Mouse (Mus musculus) G1E (cell line): ENCODE data around the gene Vmn2r88. TPM values are rescaled to one million over a fixed set of nuclear protein-coding genes. Genes with fewer than 3 reads are reported as not detected.
"Not testable (repeated sequence)": the region's sequence is repeated elsewhere in the genome, so short reads cannot be mapped to it uniquely, and the experiment has no call there.

Experiments used
- ATAC-seq: 2 replicates; pipeline ENCODE4 v1.8.0; 2016; ENCODE audit warnings: mild to moderate bottlenecking; ENCODE audit not compliant: insufficient number of reproducible peaks, poor library complexity, low FRiP score, severe bottlenecking; ENCODE audit errors: extremely low read depth
- DNase-seq: peaks from one replicate; pipeline ENCODE4 v3.0.0; 2012; ENCODE audit warnings: low spot score
- H3K27me3 ChIP-seq: 2 replicates; pipeline ENCODE4 v1.6.1; 2012; ENCODE audit warnings: mild to moderate bottlenecking, low read length, inconsistent platforms; ENCODE audit not compliant: insufficient read depth
- H3K36me3 ChIP-seq: replicated peaks from 2 replicates; pipeline ENCODE3; 2012; ENCODE audit warnings: mild to moderate bottlenecking, inconsistent platforms
- H3K4me1 ChIP-seq: 2 replicates; pipeline ENCODE4 v1.6.1; 2012; ENCODE audit warnings: low read depth, low read length, inconsistent platforms, mixed read lengths; ENCODE audit not compliant: insufficient read depth
- H3K4me3 ChIP-seq: 2 replicates; pipeline ENCODE4 v1.5.1; 2012; ENCODE audit warnings: low read depth, mild to moderate bottlenecking, inconsistent platforms, low read length, moderate library complexity, mixed read lengths
- H3K9me3 ChIP-seq: replicated peaks from 2 replicates; pipeline ENCODE4 v1.6.1; 2012; ENCODE audit warnings: inconsistent platforms
- CTCF ChIP-seq: IDR thresholded peaks from 2 replicates; pipeline ENCODE4 v1.5.1; 2012; ENCODE audit warnings: low read depth, low read length, inconsistent platforms, mixed read lengths
- GATA1 ChIP-seq: IDR thresholded peaks from 2 replicates; pipeline ENCODE4 v1.6.1; 2012; ENCODE audit warnings: borderline replicate concordance, low read length, inconsistent platforms, mixed read lengths
- GATA2 ChIP-seq: IDR thresholded peaks from 2 replicates; pipeline ENCODE4 v1.6.1; 2012; ENCODE audit warnings: low read depth, low read length, inconsistent platforms, borderline replicate concordance
- POLR2AphosphoS5 ChIP-seq: IDR thresholded peaks from 2 replicates; pipeline ENCODE4 v1.6.1; 2012; ENCODE audit warnings: low read depth, low read length, inconsistent platforms; ENCODE audit not compliant: insufficient replicate concordance
- TAL1 ChIP-seq: conservative IDR thresholded peaks from 2 replicates; pipeline ENCODE4 v1.6.1; 2012; ENCODE audit warnings: low read depth, low read length, inconsistent platforms, mixed read lengths
- polyA plus RNA-seq: library from polyadenylated mRNA; stranded (reverse); fragments of >175 nt; gene quantifications from 2 replicates; pipeline ENCODE4 v1.2.3, GENCODE M21; 2012
- total RNA-seq, 2 experiments: library from RNA; stranded (forward) in 1 of 2; stranded (reverse) in 1 of 2; fragments of 200-1000 nt in 1 of 2; fragments of >200 nt in 1 of 2; fragmentation: Nextera tagmentation in 1 of 2; gene quantifications; 2 replicates each; pipeline ENCODE4 v1.2.3; 2014 to 2017

Gene Vmn2r88
- total and polyA plus RNA-seq, 3 experiments, result 0.11 TPM; not detected in 2

DNA sequence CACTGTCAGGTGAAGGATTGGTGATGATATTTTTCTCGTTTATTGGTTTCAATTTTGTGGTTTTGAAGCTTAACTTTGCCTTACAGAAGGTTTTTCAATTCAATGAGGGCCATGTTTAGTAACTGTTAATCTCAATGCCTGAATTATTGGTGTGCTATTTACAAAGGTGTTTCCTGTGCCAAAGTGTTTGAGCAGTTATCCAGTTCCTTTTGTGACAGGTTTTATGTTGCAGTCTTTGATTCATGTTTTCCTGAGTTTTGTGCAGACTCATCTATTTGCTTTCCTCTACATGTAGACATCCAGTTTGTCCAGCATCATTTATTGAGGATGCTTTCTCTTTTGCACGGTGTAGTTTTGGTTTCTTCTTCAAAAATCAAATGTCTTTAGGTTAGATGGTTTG is 13.3 kb downstream of the Vmn2r88 start:
- Histone ChIP-seq H3K27me3 (no peaks in the 10 kb centered on the region), H3K4me3 (no peak overlapping the region), H3K36me3 (no peaks in the 10 kb centered on the region), H3K9me3 (no peaks in the 10 kb centered on the region), H3K4me1 (no peaks in the 10 kb centered on the region)
- DNase-seq, result no peak
- no peak for TF ChIP-seq POLR2AphosphoS5
- no peak for TF ChIP-seq GATA2
- no peak for TF ChIP-seq TAL1
- no peak for TF ChIP-seq GATA1
- no peak for TF ChIP-seq CTCF
- no peak for ATAC-seq

DNA sequence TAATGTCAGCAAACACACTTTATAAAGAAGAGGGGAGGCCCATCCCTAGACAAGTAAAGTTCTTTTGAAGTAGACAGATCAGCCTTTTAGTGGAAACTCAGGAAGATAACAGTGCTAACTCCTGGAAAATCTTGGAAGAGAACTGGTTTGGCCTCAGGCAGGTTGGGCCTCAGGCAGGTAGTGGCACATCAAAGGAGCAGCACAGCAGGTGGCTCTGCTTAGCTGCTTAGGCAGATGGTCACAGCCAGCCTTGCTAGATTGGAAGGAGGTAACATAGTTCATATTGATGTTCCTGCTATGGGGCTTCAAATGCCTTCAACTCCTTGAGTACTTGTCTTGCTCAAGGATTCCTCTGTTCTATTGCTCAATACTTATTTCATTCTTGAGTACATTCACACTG is 19.5 kb downstream of the Vmn2r88 start:
- not testable (repeated sequence) for DNase-seq, H3K27me3 ChIP-seq, ATAC-seq, H3K9me3 ChIP-seq, H3K36me3 ChIP-seq, H3K4me3 ChIP-seq, H3K4me1 ChIP-seq

DNA sequence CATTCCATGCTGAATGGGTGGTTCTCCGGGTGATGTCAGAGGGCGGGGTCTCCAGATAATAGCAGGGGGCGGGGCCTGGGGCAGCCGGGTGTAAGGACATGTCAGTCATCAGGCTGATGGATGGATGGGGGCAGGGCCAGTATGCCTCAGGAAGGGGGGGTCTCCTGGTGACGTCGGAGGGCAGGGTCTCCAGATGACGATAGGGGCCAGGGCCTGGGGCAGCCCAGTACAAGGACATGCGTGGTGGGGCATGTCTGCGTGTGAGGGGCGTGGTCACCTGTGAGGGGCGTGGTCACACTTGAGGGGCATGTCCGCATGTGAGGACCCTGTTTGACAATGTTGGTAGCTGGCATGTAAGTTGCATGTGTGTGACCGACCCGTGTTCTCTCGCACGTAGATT is 23.9 kb downstream of the Vmn2r88 start:
- Histone ChIP-seq H3K4me3 (peak overlapping the region; percentile 51; the same call in 1 of the 2 replicates), H3K4me1 (no peaks in the 10 kb centered on the region), H3K27me3 (no peaks in the 10 kb centered on the region), H3K36me3 (no peaks in the 10 kb centered on the region), H3K9me3 (peaks cover 22% of the 10 kb centered on the region)
- DNase-seq (no peak), ATAC-seq (no peak)
- no peak for TF ChIP-seq POLR2AphosphoS5
- no peak for TF ChIP-seq TAL1

DNA sequence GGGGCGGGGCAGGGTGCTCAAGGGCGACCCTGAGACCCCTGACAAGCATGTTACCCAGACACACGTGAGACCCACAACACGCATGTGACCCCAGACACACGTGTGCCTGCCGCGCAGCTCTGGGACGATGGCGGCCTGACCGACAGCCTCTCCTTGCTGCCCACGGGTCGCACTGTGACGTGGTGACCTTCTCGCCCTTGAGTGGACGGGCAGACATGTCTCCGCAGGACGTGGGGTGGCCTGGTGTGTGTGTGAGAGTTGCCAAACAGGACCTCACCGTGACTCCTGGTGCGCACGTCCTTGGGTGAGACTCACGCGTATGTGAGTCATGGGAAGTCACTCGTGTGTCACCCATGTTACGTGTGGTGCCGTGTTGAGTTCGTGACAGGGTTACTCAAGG is 24.4 kb downstream of the Vmn2r88 start:
- ATAC-seq, result no peak

DNA sequence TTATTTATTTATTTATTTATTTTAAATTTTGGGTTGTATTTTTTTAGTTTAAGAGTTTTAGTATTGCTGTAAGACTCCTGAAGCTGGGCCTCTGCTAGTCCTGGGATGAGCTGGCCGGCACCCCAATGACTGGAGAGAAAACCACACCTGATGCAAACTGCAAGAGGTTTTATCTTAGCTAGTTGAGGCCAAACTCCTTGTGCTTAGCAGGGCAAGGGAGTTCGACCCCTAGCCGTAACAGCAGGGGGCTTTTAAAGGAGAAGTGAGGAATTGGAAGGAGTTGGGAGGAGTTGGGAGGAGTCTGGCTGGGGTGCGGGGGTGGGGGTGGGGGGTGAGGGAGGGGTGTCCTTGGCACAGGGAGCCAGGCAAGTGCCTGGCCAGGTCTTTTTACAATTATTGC is 28.3 kb downstream of the Vmn2r88 start:
- Histone ChIP-seq H3K4me3 (no peak overlapping the region), H3K27me3 (no peaks in the 10 kb centered on the region), H3K9me3 (peaks cover 22% of the 10 kb centered on the region), H3K4me1 (no peaks in the 10 kb centered on the region), H3K36me3 (no peaks in the 10 kb centered on the region)
- ATAC-seq, result no peak
- DNase-seq, result no peak
- no peak for TF ChIP-seq GATA1
- no peak for TF ChIP-seq CTCF
- no peak for TF ChIP-seq POLR2AphosphoS5
- TF ChIP-seq TAL1, result no peak
- no peak for TF ChIP-seq GATA2

More for the DNA sequence above, 24.4 kb downstream of the Vmn2r88 start:
- Histone ChIP-seq H3K9me3 (peaks cover 22% of the 10 kb centered on the region), H3K4me1 (no peaks in the 10 kb centered on the region), H3K27me3 (no peaks in the 10 kb centered on the region), H3K4me3 (peak overlapping the region; percentile 51; the same call in 1 of the 2 replicates), H3K36me3 (no peaks in the 10 kb centered on the region)
- no peak for TF ChIP-seq GATA2
- DNase-seq, result no peak

DNA sequence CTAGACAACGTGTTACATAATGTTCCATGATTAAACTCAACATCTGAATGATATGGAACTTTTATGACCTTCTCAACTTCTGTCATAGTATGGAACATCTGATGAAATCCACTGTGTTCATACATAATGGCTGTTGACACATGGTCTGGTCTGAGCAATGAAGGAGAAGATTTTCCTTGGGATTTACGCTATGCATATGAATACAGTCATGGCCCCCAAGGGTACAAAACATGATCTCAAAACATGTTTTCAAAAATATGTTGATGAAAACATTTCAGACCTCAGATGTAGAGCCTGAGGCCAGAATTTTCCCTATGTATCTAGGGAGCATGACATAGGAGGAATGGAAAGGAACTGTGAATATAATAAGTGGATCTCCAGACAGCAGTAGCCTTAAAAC is 40.9 kb downstream of the Vmn2r88 start, which contains the start of gene Vmn2r89:
Gene Vmn2r89 (plus strand): TSS at position 301 of the 400 bp plus-strand sequence.
- ATAC-seq, DNase-seq, H3K36me3 ChIP-seq, H3K4me3 ChIP-seq, H3K4me1 ChIP-seq, H3K27me3 ChIP-seq, H3K9me3 ChIP-seq: not testable (repeated sequence)

Other genes with a start within 250 kb of the Vmn2r88 start
- not detected in 2 replicates for gene Rnase2b, start 248.6 kb upstream of the Vmn2r88 start, total RNA-seq (2014; fragmentation: Nextera tagmentation)
- gene Rnase2b, start 248.6 kb upstream of the Vmn2r88 start, total RNA-seq (2017), result 0.23 TPM in 1 of 2 replicates, not detected in the other
- not detected in 2 replicates for gene Rnase2b, start 248.6 kb upstream of the Vmn2r88 start, polyA plus RNA-seq
- not detected in 2 replicates for gene Ang2, start 211.7 kb upstream of the Vmn2r88 start, total RNA-seq (2014; fragmentation: Nextera tagmentation)
- gene Ang2, start 211.7 kb upstream of the Vmn2r88 start, total RNA-seq (2017), result not detected in 2 replicates
- not detected in 2 replicates for gene Ang2, start 211.7 kb upstream of the Vmn2r88 start, polyA plus RNA-seq
- gene Ear14, start 207.4 kb upstream of the Vmn2r88 start, total RNA-seq (2014; fragmentation: Nextera tagmentation), result not detected in 2 replicates
- 0.44 TPM in 1 of 2 replicates, not detected in the other for gene Ear14, start 207.4 kb upstream of the Vmn2r88 start, total RNA-seq (2017)
- gene Ear14, start 207.4 kb upstream of the Vmn2r88 start, polyA plus RNA-seq, result not detected in 2 replicates
- gene Rnase2a, start 154.7 kb upstream of the Vmn2r88 start, total RNA-seq (2014; fragmentation: Nextera tagmentation), result not detected in 2 replicates
- gene Rnase2a, start 154.7 kb upstream of the Vmn2r88 start, total RNA-seq (2017), result not detected in 2 replicates
- gene Rnase2a, start 154.7 kb upstream of the Vmn2r88 start, polyA plus RNA-seq, result not detected in 2 replicates
- gene Gm7247, start 49.1 kb upstream of the Vmn2r88 start, total RNA-seq (2014; fragmentation: Nextera tagmentation), result not detected in 2 replicates
- gene Gm7247, start 49.1 kb upstream of the Vmn2r88 start, total RNA-seq (2017), result not detected in 2 replicates
- gene Gm7247, start 49.1 kb upstream of the Vmn2r88 start, polyA plus RNA-seq, result not detected in 2 replicates
- gene Vmn2r89, start 41.0 kb downstream of the Vmn2r88 start, total RNA-seq (2014; fragmentation: Nextera tagmentation), result not detected in 2 replicates
- 0.05 and 0.06 TPM in 2 replicates for gene Vmn2r89, start 41.0 kb downstream of the Vmn2r88 start, total RNA-seq (2017)
- not detected in 2 replicates for gene Vmn2r89, start 41.0 kb downstream of the Vmn2r88 start, polyA plus RNA-seq
- 3.8 and 6.8 TPM in 2 replicates for gene Gm5622, start 142.0 kb downstream of the Vmn2r88 start, total RNA-seq (2014; fragmentation: Nextera tagmentation)
- 5.0 and 5.2 TPM in 2 replicates for gene Gm5622, start 142.0 kb downstream of the Vmn2r88 start, total RNA-seq (2017)
- 0.06 and 0.29 TPM in 2 replicates for gene Gm5622, start 142.0 kb downstream of the Vmn2r88 start, polyA plus RNA-seq
- gene Gm17175, start 163.2 kb downstream of the Vmn2r88 start, total RNA-seq (2014; fragmentation: Nextera tagmentation), result not detected in 2 replicates
- gene Gm17175, start 163.2 kb downstream of the Vmn2r88 start, total RNA-seq (2017), result not detected in 2 replicates
- not detected in 2 replicates for gene Gm17175, start 163.2 kb downstream of the Vmn2r88 start, polyA plus RNA-seq
- not detected in 2 replicates for gene Gm17174, start 181.3 kb downstream of the Vmn2r88 start, total RNA-seq (2014; fragmentation: Nextera tagmentation)
- gene Gm17174, start 181.3 kb downstream of the Vmn2r88 start, total RNA-seq (2017), result not detected in 2 replicates
- gene Gm17174, start 181.3 kb downstream of the Vmn2r88 start, polyA plus RNA-seq, result not detected in 2 replicates
- gene Gm17078, start 200.5 kb downstream of the Vmn2r88 start, total RNA-seq (2014; fragmentation: Nextera tagmentation), result not detected in 2 replicates
- not detected in 2 replicates for gene Gm17078, start 200.5 kb downstream of the Vmn2r88 start, total RNA-seq (2017)
- not detected in 2 replicates for gene Gm17078, start 200.5 kb downstream of the Vmn2r88 start, polyA plus RNA-seq
- not detected in 2 replicates for gene Gm4181, start 224.8 kb downstream of the Vmn2r88 start, total RNA-seq (2014; fragmentation: Nextera tagmentation)
- not detected in 2 replicates for gene Gm4181, start 224.8 kb downstream of the Vmn2r88 start, total RNA-seq (2017)
- gene Gm4181, start 224.8 kb downstream of the Vmn2r88 start, polyA plus RNA-seq, result not detected in 2 replicates